Mouse (Mus musculus): ENCODE measurements at regions not wholly inside any gene's neighbourhood (a gene's known extent, or its start where the extent isn't known, plus 50 kb on each side); places are given as distances from the start of the nearest gene placed in this dataset.

- TF ChIP-seq POLR2A (IDR thresholded peaks at IDR 0.05; ENCODE audit: insufficient read depth, low read depth, low read length) (no peak), CTCF (IDR thresholded peaks at IDR 0.05; ENCODE audit: insufficient read depth, low read depth, low read length) (no peak)
Measured at GRCm38 (mm10) chr13:110507814-110508362, 113.0 kb downstream of the Plk2 start.
